Mouse (Mus musculus): Measurements from ENCODE around the gene Appbp2.

Gene Appbp2

DNA sequence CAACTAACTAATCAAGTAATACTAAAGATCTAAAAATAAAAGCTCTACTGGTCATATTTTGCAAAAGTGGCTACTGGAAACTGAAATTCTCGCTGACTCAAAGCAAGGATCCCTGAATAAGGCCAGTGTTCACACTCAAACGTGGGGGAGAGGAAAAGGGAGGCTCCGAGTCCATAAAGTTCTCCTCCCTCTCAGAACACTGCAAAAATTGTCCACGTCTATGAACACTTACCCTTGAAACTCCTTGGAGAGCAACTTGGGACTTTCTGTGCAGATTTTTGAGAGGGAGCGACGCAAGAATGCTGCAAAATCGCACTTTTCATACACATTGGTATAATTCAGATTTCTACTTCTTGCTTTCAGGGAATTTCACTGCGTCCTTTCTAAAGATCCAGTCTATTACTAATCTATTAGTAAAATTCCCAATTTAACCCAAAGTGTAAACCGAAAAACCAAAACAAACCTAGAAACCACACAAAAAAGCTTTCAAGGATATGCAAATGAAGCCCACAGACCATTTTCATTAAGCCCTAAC lies 1.2 kb downstream of the Appbp2 start:
- DNase-seq (ENCODE audit: extremely low read depth, low read depth, low spot score): no peak

DNA sequence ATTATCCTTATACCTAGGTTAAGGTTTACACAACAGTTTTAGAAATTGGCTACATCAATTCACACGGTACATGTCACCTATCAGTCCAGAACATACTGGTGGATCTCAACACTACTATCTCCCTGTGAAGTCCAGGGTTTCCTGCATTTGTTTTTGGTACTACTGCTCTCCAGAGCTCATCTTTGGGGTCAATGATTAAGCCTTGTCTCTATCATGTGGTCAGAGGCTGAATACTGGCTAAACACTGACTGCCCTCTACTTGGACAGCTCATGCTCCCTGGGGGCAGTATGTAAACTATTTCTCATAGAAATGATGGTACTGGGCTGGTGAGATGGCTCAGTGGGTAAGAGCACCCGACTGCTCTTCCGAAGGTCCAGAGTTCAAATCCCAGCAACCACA lies 11.7 kb downstream of the Appbp2 start:
- DNase-seq (ENCODE audit: extremely low read depth, low read depth, low spot score): no peak

DNA sequence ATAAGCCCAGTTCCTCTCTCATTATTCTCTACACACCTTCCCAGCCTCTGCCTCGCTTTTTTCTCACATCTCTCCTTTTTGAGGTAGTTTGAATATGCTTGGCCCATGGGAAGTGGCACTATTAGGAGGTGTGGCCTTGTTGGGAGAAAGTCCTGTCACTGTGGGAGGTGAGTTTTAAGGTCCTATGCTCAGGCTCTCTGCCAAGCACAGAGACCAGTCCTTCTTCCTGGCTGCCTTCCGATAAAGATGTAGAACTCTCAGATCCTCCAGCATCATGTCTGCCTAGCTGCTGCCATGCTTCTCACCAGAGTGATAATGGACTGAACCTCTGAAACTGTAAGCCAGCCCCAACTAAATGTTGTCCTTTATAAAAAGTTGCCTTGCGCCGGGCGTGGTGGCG lies 12.4 kb downstream of the Appbp2 start:
- DNase-seq (ENCODE audit: extremely low read depth, low read depth, low spot score): no peak

DNA sequence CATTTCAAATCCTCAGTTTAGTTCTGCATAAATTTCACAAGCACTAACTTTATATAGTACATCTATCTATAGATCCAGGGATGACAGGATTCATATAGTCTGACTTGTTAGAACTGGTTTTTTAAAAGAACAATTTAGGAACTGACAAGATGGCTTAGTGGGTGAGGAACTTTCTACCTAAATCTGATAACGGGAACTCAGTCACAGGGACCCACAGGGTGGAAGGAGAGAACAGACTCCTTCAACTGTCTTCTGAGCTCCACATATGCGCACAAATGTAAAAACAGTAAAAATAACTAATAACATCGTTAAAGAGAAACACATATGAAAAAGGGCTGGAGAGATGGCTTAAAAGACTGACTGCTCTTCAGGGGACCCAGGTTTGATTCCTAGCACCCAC lies 15.9 kb downstream of the Appbp2 start:
- no peak for DNase-seq (ENCODE audit: extremely low read depth, low read depth, low spot score)

DNA sequence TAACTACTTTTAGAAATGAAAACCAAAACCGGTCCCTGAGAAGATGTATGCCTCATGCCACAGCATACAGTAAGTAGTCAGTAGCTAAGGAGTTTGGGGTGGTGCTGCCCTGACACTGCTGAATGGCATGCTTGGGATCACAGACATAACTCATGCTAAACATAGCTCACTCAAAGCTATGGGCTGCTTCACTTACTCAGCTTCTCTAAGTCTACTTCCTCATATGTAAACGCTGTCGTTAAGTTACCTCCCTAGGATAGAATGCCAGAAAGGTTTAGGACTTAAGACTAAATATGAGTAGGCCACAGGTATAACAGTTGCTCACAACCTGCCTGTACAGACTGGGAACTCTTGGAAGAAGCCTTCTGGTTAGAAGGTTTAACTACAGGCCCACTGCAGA lies 20.3 kb downstream of the Appbp2 start:
- no peak for DNase-seq (ENCODE audit: extremely low read depth, low read depth, low spot score)

DNA sequence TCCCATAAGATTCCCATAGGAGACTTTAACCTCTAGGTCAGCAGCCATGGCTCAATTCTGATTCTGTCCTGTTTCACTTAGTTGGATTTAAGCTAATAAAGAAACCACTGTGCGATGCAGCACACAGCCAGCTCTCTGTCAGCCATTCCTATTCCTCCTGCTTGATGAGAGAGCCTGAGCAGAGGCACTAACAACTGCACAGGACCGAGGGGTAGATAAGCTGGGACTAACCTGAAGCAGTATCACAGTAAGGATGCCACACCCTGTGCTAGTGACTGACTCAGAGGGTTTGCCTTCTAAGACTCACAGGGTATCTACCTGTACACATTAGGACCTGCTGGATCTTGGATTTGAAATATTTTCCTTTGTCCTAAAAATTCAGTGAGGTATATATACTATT lies 21.7 kb downstream of the Appbp2 start:
- no peak for DNase-seq (ENCODE audit: extremely low read depth, low read depth, low spot score)

DNA sequence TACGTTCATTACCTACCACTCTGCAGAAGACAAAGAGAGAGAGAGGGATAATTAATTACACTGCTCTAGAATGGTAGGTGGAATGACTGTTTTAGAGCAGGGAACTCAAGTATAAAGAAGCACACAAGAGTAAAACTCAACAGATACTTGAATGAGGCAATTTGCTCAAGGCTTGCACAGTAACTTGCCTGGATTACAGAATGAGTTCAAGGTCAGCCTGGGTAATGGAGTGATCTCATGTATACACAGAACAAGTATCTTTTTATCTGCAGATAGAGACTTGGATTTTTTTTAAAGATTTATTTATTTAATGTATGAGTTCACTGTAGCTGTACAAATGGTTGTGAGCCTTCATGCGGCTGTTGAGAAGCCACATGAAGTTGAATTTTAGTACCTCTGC lies 23.8 kb downstream of the Appbp2 start:
- DNase-seq (ENCODE audit: extremely low read depth, low read depth, low spot score): no peak

DNA sequence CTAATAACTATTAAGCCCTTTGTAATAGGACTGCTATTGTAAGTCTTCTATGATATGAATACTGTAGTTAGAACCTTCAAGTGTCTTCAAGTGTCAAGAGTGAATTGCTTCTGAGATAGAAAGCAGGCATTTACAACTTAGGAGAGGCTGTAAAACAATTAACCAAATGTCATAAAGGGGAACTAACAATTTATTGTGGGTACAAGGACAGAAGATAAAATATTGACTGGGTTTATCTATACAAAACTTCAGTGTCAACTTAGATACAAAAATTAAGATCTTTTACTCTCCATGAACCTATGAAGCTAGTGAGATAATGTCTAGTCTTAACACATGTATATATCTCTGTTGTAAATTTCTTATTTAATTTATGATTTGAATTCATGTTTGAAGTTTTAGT lies 28.7 kb downstream of the Appbp2 start:
- DNase-seq (ENCODE audit: extremely low read depth, low read depth, low spot score): no peak

DNA sequence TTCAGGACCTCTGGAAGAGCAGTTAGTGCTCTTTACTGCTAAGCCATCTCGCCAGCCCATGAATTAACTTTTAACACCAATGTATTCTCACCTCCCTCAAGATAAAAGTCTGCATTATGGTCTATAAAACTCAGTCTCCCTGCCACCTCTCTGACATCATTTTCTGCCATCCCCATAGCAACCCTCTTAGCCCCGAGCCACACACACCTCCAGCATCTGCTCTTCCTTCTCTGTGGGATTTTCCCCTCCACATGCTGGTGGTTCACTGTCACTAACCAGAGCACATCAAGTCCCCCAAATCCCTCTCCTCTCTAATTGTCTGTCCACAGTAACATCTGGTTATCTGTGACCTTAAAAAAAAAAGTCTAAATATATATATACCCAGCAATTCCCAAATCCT lies 36.0 kb downstream of the Appbp2 start:
- DNase-seq (ENCODE audit: extremely low read depth, low read depth, low spot score): no peak

DNA sequence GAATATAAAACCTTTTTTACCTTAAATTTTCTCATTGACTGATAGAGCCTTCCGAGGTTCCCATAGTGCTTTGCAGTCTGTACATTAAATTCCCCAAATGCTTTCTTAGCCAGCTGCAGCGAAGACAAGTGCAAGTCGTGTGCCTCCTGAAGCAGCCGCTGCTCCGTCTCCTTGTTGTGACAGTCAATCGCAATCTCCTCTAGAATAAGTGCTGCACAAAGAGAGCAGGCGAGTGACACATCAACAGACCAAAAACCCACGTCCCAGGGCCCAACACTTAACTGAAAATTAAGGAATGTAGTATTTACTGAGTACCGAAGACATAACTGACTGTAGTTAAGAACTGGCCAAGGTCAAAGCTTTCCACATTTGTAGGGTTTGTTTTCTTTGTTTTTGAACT lies 38.9 kb downstream of the Appbp2 start:
- no peak for DNase-seq (ENCODE audit: extremely low read depth, low read depth, low spot score)

DNA sequence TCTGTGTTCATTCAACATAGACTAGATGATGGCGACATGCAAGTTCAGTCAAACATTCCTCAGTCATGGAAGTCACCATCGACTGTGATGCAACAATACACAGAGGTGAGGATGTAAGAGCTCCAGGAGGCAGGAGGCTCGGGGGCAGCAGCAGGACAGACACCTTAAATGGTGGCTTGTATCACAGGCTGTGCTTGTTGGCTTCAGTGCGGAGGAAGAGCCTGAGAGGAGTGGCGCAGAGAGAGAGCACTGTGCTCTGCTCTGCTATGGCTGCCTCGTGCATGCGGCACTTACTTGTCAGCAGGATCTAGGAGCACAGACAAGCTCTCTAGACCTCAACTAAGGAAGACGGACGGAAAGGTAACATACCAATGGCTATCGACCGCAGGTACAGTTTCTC lies 40.7 kb downstream of the Appbp2 start:
- DNase-seq (ENCODE audit: extremely low read depth, low read depth, low spot score): no peak

DNA sequence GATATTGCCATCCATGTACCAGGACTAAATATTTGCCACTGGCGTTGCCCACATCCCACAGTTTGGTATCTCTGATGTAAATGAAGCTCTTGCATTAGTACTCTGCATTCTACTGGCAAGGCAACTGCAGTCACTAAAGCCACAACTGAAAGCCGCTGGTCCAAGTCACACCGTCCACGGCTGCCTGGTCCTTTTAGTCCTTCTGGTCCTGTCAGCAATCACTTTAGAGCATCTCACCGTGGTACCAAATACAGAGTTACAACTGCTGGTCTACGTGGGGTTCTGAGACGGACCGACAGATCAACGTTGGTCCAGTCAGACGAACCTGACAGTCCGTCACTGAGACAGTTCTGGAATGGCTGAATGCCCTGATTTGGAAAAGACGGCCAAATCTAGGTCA lies 44.2 kb downstream of the Appbp2 start:
- DNase-seq (ENCODE audit: extremely low read depth, low read depth, low spot score): no peak

DNA sequence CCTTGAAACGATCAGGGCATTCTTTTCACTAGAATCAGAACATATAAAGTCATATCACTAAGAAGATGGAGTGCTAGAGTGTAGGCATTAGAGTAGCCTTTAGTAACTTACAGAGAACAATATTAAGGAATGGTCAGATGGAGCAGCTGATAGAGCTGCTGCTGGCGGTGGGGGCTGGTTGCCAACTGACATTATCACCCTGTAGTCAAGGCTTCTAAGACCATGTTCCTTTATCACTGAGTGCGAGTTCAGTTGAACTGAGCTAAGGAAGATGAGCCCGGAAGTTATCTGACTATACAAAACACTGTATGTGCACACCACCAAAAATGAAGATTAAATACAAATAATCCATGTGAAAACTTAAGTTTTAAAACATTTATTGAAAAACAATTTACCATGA lies 45.8 kb downstream of the Appbp2 start:
- DNase-seq (ENCODE audit: extremely low read depth, low read depth, low spot score): no peak

DNA sequence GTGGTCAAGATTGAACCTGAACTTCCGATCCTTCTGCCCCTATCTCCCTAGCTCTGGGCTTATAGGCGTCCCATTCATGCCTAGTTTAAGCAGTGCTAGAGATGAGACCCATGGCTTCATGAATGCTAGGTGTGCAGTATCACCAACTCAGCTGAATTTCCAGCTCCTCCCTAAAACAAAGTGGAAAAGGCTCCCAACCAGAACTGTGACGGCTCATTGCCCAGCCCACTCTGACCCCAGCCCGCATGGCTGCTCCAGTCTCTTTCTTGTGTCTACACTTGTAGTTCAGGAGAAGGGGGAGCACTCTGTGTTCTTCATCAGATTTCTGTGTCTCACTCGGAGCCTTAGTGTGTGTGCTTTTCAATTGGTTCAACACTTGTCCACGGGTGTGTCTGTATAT lies 50.1 kb downstream of the Appbp2 start:
- DNase-seq (ENCODE audit: extremely low read depth, low read depth, low spot score): no peak

DNA sequence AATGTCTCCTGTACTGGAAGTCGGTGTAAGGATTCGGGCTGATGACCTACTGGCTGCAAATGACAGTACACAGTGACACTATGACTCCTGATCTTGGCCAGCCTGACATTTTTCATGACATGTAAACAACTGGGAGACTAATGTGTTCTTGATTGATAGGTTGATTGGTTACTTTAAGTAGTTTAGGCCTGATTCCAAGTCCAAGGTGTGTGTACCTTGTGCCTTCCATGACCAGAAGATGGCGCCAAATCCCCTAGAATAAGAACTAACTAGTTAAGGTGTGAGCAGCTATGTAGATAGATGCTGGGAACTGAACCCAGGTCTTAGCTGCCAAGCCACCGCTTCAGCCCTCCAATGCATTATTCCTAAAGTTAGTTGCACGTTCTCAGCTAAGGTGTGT lies 50.8 kb downstream of the Appbp2 start:
- DNase-seq (ENCODE audit: extremely low read depth, low read depth, low spot score): no peak

DNA sequence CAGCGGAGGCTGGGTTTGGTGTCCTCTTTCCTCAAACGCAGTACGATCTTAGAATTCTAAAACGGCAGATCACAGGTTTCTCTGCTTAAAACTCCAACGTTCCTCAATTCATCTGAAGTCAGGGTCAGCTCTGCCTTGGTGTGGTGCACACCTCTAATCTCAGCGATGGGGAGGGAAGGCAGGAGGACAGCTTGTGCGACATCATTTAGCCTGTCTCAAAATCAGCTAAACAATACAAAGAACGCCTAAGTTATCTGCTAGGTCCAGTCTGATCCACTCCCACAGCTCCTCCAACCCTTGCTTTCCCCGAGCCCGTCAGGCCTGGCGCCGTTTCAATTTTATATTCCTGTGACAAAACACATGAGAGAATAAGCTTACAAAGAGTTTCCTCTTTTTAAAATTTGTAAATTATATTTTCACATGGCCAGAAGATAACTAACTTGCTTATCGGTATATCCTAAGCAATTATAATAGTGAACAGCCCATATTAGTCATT lies 51.6 kb downstream of the Appbp2 start:
- no peak for DNase-seq (ENCODE audit: extremely low read depth, low read depth, low spot score)

DNA sequence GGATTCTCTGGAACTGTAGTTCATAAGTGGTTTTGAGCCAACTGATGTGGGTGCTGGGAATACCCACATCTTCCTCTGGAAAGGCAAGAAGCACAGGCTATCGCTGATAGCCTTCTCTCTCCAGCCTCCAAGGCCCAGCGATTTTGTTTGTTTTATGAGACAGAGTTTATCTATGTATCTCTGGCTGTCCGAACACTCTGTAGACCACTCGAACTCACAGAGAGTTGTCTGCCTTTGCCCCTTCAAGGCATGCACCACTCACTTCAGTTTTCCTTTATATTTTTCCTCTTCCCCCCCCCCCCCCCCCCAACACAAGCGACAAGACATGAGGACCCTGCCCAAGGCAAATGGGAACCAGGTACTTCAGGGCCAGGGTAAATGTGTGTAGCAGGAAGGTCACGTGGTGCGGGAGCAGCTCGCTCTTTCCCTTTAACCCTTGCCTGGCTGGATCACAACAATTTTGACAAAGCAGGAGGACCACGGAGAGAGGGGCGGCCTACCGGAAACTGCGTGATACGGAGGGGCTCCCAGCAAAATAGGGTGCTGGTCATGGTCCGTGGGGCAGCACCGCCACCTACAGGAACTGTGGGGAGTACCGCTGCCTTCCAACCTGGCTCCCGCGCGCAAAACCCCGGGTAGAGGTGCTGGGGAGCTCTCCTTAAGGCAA lies 52.2 kb downstream of the Appbp2 start:
- no peak for DNase-seq (ENCODE audit: extremely low read depth, low read depth, low spot score)

DNA sequence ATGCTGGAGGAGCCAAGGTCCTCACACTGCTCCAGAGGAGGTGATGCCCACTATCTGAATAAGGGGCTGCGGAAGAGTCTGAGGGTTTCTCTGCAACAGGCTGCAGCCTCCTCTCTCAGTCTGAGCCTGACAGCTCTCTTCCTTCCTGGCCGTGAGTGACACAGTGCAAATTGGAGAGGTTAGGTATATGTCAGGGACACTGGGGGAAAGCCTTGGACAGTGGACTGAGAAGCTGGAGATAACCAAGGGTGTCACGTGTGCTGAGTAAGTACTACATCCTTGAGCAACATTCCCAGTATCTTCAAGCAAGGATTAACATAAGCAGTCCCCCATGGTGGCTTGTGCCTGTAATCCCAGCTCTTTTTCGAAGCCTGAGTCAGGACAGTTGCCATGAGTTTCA lies 56.5 kb downstream of the Appbp2 start:
- DNase-seq (ENCODE audit: extremely low read depth, low read depth, low spot score): no peak

DNA sequence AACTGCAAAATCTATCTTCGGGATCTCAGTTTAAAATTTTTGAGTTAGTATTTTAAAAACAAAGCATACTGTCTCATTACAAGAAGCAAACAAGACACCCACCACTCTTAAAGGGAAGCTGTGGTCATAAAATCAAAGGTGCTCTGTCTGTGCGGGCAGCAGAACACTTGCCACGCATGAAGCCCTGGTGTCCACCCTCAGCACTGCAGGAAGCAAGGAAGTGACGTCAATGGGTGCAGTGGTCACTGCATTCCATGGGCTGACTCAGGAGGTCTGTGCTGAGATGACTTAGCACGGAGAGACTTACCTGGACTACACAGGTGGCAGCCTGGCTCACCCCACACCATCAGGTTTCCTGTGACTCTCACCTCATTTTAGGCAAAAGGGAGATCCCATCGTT lies 57.2 kb downstream of the Appbp2 start:
- no peak for DNase-seq (ENCODE audit: extremely low read depth, low read depth, low spot score)

DNA sequence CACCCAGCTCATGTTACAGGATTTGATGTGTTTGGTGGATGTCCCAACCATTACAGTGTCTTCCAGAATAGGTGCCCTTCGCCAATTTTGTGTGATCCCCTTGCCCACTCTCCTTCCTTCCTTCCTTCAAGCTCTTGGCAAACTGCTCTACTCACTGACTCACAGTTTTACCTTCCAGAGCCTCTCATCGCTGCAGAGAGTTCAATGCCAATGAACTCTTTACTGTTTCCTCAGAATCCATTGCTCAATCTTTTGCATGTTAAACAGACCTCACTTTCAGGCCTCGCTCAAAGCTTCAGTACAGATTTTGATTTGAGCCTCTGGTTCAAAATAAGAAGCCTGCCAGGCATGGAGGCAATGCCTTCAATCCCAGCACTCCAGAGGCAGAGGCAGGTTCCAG lies 59.0 kb downstream of the Appbp2 start:
- no peak for DNase-seq (ENCODE audit: extremely low read depth, low read depth, low spot score)

DNA sequence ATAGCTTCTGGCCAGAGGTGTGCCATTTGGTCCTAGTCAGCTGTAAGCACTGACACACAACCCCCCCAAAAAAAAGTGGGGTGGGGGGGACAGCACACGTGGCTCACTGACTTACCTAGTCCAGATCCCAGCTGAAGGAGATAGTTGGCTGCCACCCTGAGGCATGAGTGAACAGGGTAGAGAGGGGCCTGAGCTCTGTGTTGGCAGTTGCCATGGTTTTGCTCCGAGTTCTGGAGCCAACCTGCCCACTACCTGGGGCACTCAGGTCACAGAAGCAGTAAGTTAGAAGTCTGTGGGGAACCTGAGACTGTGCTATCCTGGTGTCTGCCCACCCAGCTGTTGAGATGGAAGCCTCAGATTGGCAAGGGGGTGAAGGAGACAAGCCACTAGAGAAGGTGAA lies 64.1 kb downstream of the Appbp2 start:
- DNase-seq (ENCODE audit: extremely low read depth, low read depth, low spot score): no peak

DNA sequence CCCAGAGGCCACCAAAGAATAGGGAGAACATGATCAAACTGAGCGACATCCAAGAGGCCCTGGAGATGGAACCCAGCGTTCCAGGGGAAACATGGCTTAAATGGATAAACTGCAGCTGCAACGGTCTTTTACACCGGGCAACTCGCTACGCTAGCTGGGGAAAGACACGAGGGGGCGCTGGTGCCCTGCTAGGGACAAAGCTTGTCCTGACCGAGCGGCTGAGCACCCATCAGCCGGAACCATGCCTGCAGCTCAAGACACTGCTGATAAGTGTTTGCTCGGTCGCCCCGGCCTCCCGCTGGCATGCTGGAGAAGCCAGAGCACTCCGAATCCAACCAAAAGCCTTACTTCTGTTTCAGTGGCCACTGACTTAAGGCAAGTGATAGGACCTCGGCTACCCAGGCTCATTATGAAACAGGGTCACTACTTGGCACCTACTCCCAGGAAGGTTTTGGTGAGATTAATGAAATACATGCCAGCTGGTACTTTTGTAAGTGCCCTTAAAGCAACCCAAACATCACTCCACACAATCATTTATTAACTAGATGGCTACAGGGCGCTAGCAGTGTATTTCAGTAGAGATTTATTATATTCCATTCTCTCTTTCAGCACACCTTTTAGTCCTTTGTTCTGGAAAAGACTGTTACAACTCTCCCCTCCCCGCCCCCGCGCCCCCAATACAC lies 64.7 kb downstream of the Appbp2 start, which contains the start of gene 1700125H20Rik:
TSS of gene 1700125H20Rik (plus strand) at position 347 of the 683 bp plus-strand sequence.
- no peak for DNase-seq (ENCODE audit: extremely low read depth, low read depth, low spot score)

DNA sequence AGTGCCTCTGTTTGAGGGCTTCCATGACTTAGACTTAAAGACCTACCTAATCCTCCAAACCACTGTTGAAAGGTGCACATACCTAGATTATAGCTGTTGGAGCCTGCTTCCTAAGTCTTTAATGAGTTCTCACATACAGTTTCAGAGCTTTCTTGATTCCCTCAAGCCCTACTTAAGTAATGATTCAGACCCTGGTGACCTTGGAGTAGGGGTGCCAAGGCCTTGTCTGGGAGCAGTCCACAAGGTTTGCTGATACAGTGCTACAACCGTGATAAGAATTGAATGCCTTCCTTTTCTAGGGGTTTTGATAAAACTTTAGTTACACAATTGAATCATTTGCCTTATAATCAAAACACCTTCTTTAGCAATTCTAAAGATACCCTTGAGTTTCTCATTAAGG lies 67.4 kb downstream of the Appbp2 start:
- DNase-seq (ENCODE audit: extremely low read depth, low read depth, low spot score): no peak

Measured in fat pad, adult 2 months (tissue).